Mouse (Mus musculus): ENCODE data around the gene Btg3.

DNA sequence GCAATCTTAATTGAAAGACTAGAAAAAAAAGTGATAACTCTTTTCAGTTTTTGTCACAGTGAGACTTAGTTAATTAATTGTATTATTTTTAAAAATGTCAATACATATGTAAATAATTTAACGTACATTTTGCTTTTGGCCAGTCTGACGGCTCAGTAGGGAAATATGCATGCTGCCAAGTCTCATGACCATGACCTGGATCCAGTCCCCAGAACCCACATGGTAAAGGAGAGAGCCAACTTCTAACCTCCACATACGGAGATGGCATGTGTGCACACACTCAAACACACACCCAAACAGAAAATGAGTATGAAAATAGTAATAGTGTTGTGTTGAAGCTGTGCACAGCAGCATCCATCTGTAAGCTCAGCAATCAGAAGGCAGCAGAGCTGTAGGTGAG is 13.0 kb upstream of the Btg3 start:
- no peak for TF ChIP-seq CTCF (IDR thresholded peaks at IDR 0.05; ENCODE audit: borderline replicate concordance, control insufficient read depth, extremely low read depth, insufficient read depth, low read length, poor library complexity)
- TF ChIP-seq POLR2A (IDR thresholded peaks at IDR 0.05; ENCODE audit: control insufficient read depth, extremely low read depth, insufficient read depth, low read length, poor library complexity), result no peak
